Mouse (Mus musculus): Measurements from ENCODE around the gene Serpine3. TPM values are rescaled to one million over a fixed set of nuclear protein-coding genes. Genes with fewer than 3 reads are reported as not detected.

The Serpine3 gene
- not detected for total RNA-seq (2023)

GRCm38 (mm10) chr14:62663367-62663766 is at the start of gene Serpine3:
Gene Serpine3, plus strand, starts transcription at chr14:62663667.

Other genes with a start within 250 kb of the Serpine3 start
- not detected for gene Gucy1b2, start 207.4 kb upstream of the Serpine3 start, total RNA-seq (2023)
- gene Fam124a, start 107.9 kb upstream of the Serpine3 start, total RNA-seq (2023) = not detected
- not detected for gene Gm4131, start 96.7 kb upstream of the Serpine3 start, total RNA-seq (2023)
- 10 to 100 TPM; 77.2 to 97.0 TPM for gene Ints6, start 97.5 kb downstream of the Serpine3 start, total RNA-seq (2023)
- 10 to 100 TPM; 36.8 to 39.4 TPM for gene Wdfy2, start 174.0 kb downstream of the Serpine3 start, total RNA-seq (2023)